Mouse (Mus musculus): ENCODE results near the gene Pnkd. TPM values are rescaled to one million over a fixed set of nuclear protein-coding genes. Genes with fewer than 3 reads are reported as not detected.

Pnkd gene
- polyA plus RNA-seq, 1 experiment: not detected

- H3K4me3 ChIP-seq (ENCODE audit: insufficient read depth, low read depth, low read length): no peak overlapping the region
- H3K27ac ChIP-seq (ENCODE audit: insufficient read depth, low read depth, low read length): no peak overlapping the region
- H3K4me1 ChIP-seq (ENCODE audit: control insufficient read depth, insufficient read depth, low read length): no peaks in the 10 kb centered on the region; the same call in 1 of the 2 replicates
- 68% methylated on average over 4 of the region's 4 CpGs for WGBS
- TF ChIP-seq CTCF (IDR thresholded peaks at IDR 0.05; ENCODE audit: insufficient read depth, low read depth, low read length) (no peak), POLR2A (IDR thresholded peaks at IDR 0.05; ENCODE audit: insufficient read depth, low read depth, low read length) (no peak)
Observed at GRCm38 (mm10) chr1:74271659-74272058, 13.1 kb upstream of the Pnkd start.

- Histone ChIP-seq H3K4me1 (ENCODE audit: control insufficient read depth, insufficient read depth, low read length) (peaks cover 3% of the 10 kb centered on the region; the same call in 1 of the 2 replicates), H3K27ac (ENCODE audit: insufficient read depth, low read depth, low read length) (no peak overlapping the region), H3K4me3 (ENCODE audit: insufficient read depth, low read depth, low read length) (no peak overlapping the region)
- WGBS: 57% methylated on average over 9 of the region's 9 CpGs
- no peak for TF ChIP-seq CTCF (IDR thresholded peaks at IDR 0.05; ENCODE audit: insufficient read depth, low read depth, low read length)
- TF ChIP-seq POLR2A (IDR thresholded peaks at IDR 0.05; ENCODE audit: insufficient read depth, low read depth, low read length): no peak
Observed at GRCm38 (mm10) chr1:74275015-74275414, 9.7 kb upstream of the Pnkd start.

- peaks cover 5% of the 10 kb centered on the region; the same call in 1 of the 2 replicates for H3K4me1 ChIP-seq (ENCODE audit: control insufficient read depth, insufficient read depth, low read length)
- H3K27ac ChIP-seq (ENCODE audit: insufficient read depth, low read depth, low read length): no peak overlapping the region
- no peak overlapping the region for H3K4me3 ChIP-seq (ENCODE audit: insufficient read depth, low read depth, low read length)
- 71% methylated on average over 6 of the region's 6 CpGs for WGBS
- no peak for TF ChIP-seq POLR2A (IDR thresholded peaks at IDR 0.05; ENCODE audit: insufficient read depth, low read depth, low read length)
- TF ChIP-seq CTCF (IDR thresholded peaks at IDR 0.05; ENCODE audit: insufficient read depth, low read depth, low read length): no peak
Observed at GRCm38 (mm10) chr1:74277041-74277440, 7.7 kb upstream of the Pnkd start.

- Histone ChIP-seq H3K27ac (ENCODE audit: insufficient read depth, low read depth, low read length) (no peak overlapping the region), H3K4me1 (ENCODE audit: control insufficient read depth, insufficient read depth, low read length) (peaks cover 9% of the 10 kb centered on the region), H3K4me3 (ENCODE audit: insufficient read depth, low read depth, low read length) (no peak overlapping the region)
- WGBS: 52% methylated on average over 8 of the region's 8 CpGs
- TF ChIP-seq CTCF (IDR thresholded peaks at IDR 0.05; ENCODE audit: insufficient read depth, low read depth, low read length) (no peak), POLR2A (IDR thresholded peaks at IDR 0.05; ENCODE audit: insufficient read depth, low read depth, low read length) (no peak)
Observed at GRCm38 (mm10) chr1:74277883-74278537, 6.7 kb upstream of the Pnkd start.

- no peak for TF ChIP-seq CTCF (IDR thresholded peaks at IDR 0.05; ENCODE audit: insufficient read depth, low read depth, low read length)
- no peak for TF ChIP-seq POLR2A (IDR thresholded peaks at IDR 0.05; ENCODE audit: insufficient read depth, low read depth, low read length)
- 87% methylated on average over 10 of the region's 10 CpGs for WGBS
- H3K4me1 ChIP-seq (ENCODE audit: control insufficient read depth, insufficient read depth, low read length): peaks cover 12% of the 10 kb centered on the region
- H3K27ac ChIP-seq (ENCODE audit: insufficient read depth, low read depth, low read length): no peak within 1 kb of the TSS
- H3K4me3 ChIP-seq (ENCODE audit: insufficient read depth, low read depth, low read length): no peak within 1 kb of the TSS
Observed at GRCm38 (mm10) chr1:74278538-74278937, 6.2 kb upstream of the Pnkd start, which contains the start of gene Gpbar1. Gene Gpbar1 (plus strand): TSS chr1:74278550.

GRCm38 (mm10) chr1:74278988-74279387, 5.7 kb upstream of the Pnkd start:
- Histone ChIP-seq H3K4me3 (ENCODE audit: insufficient read depth, low read depth, low read length) (no peak overlapping the region), H3K4me1 (ENCODE audit: control insufficient read depth, insufficient read depth, low read length) (peaks cover 15% of the 10 kb centered on the region), H3K27ac (ENCODE audit: insufficient read depth, low read depth, low read length) (no peak overlapping the region)
- 92% methylated on average over 11 of the region's 11 CpGs for WGBS
- TF ChIP-seq CTCF (IDR thresholded peaks at IDR 0.05; ENCODE audit: insufficient read depth, low read depth, low read length) (no peak), POLR2A (IDR thresholded peaks at IDR 0.05; ENCODE audit: insufficient read depth, low read depth, low read length) (no peak)

- TF ChIP-seq POLR2A (IDR thresholded peaks at IDR 0.05; ENCODE audit: insufficient read depth, low read depth, low read length) (no peak), CTCF (IDR thresholded peaks at IDR 0.05; ENCODE audit: insufficient read depth, low read depth, low read length) (no peak)
- WGBS: 95% methylated on average over 14 of the region's 14 CpGs
- peaks cover 20% of the 10 kb centered on the region for H3K4me1 ChIP-seq (ENCODE audit: control insufficient read depth, insufficient read depth, low read length)
- no peak overlapping the region for H3K27ac ChIP-seq (ENCODE audit: insufficient read depth, low read depth, low read length)
- H3K4me3 ChIP-seq (ENCODE audit: insufficient read depth, low read depth, low read length): no peak overlapping the region
Observed at GRCm38 (mm10) chr1:74280591-74281325, 4.0 kb upstream of the Pnkd start.

- Histone ChIP-seq H3K27ac (ENCODE audit: insufficient read depth, low read depth, low read length) (no peak overlapping the region), H3K4me1 (ENCODE audit: control insufficient read depth, insufficient read depth, low read length) (peaks cover 22% of the 10 kb centered on the region), H3K4me3 (ENCODE audit: insufficient read depth, low read depth, low read length) (no peak overlapping the region)
- 93% methylated on average over 2 of the region's 2 CpGs for WGBS
- no peak for TF ChIP-seq POLR2A (IDR thresholded peaks at IDR 0.05; ENCODE audit: insufficient read depth, low read depth, low read length)
Observed at GRCm38 (mm10) chr1:74281372-74281771, 3.4 kb upstream of the Pnkd start.

GRCm38 (mm10) chr1:74281886-74282285, 2.8 kb upstream of the Pnkd start:
- TF ChIP-seq POLR2A (IDR thresholded peaks at IDR 0.05; ENCODE audit: insufficient read depth, low read depth, low read length) (no peak), CTCF (IDR thresholded peaks at IDR 0.05; ENCODE audit: insufficient read depth, low read depth, low read length) (no peak)
- 97% methylated on average over 8 of the region's 8 CpGs for WGBS
- no peak overlapping the region for H3K27ac ChIP-seq (ENCODE audit: insufficient read depth, low read depth, low read length)
- H3K4me3 ChIP-seq (ENCODE audit: insufficient read depth, low read depth, low read length): no peak overlapping the region
- H3K4me1 ChIP-seq (ENCODE audit: control insufficient read depth, insufficient read depth, low read length): peaks cover 22% of the 10 kb centered on the region
